Mouse (Mus musculus): Measurements from ENCODE around the gene H2afb3.
"Not testable (repeated sequence)": the region's sequence is repeated elsewhere in the genome, so short reads cannot be mapped to it uniquely, and the experiment has no call there.

The H2afb3 gene

DNA sequence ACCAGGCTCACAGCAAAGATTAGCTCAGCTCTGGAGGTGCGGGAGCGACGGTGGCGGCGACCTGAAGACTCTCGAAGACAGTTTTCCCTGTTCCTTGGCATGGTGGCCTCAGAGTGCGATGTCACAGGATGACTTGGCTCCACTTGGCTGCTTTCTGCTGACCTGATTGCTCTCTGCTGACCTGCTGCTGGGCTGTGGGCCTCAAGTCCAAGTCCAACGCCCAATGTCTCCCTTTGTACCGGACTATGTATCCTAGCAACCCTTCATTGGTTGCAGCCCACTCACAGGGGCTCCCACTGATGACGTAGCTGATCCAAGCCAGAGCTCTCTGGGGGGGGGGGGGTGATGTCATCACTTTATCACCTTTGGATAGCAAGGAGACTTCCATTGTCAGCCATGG is at the start of gene H2afb3:
Gene H2afb3, minus strand, starts transcription at position 101 of the 400 bp plus-strand sequence.
- not testable (repeated sequence) for DNase-seq

GRCm38 (mm10) chrX:120301469-120302175 is 11.3 kb downstream of the H2afb3 start:
- no peak for DNase-seq

DNA sequence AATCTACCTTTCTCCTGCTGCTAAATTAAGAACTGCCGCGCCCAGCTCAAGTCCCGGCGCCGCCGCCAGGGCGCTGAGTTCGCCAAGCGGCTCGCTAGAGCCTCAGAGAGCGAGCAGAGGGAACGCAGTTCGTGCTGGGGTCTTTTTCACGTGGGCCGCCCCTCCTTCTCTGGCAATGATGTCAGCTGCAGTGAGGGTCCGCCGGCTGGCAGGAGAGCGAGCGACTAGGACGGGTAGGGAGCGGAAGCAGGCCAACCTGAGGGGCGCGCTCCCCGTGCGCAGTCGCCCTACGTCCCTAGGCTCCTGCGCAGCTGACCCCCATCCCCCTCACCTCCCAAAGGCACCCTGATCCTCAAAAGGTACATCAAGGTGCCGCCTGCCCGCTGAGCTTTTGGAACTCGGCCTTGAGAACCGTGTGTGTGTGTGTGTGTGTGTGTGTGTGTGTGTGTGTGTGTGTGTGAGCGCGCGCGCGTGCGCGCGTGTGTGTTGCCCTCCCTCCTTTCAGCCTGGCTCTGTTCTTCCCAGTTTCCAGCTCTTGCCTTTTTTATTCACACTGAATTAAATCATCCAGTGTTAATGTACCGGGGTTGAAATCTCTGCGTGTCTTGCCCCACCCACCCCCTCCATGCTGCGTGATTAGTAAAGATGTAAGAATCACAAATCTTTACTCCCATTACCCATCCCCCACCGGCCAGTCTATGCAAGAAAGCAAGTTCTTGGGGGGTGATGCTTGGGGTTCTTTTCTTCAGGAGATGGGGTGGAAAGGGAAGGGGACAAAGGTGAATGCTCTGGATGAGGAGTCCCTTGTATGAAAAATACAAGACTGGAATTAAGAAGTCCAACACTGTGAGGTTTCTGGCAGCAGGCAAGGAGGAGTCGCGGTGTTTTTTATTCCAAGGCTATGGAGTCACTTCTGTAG is 19.8 kb downstream of the H2afb3 start:
- DNase-seq: no peak

DNA sequence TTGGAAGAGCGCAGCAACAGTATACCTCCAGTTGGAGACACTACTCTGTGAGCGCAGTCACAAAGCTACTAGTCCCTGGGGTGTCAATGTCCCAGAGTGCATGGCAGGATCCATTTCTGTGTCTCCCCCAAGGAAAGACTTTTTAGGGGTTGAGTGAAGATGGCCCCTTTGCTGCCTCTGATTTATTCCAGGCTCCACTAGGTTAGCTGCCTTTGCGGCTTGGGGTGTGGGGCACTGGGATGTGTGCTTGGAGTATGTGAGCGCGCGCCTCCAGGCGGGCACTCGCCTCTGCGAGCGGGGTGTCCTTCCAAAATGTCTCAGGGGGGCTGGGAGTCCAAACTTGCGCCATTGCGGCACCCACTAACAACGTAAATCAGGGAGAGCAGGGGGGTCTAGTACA is 21.2 kb downstream of the H2afb3 start:
- DNase-seq: no peak

DNA sequence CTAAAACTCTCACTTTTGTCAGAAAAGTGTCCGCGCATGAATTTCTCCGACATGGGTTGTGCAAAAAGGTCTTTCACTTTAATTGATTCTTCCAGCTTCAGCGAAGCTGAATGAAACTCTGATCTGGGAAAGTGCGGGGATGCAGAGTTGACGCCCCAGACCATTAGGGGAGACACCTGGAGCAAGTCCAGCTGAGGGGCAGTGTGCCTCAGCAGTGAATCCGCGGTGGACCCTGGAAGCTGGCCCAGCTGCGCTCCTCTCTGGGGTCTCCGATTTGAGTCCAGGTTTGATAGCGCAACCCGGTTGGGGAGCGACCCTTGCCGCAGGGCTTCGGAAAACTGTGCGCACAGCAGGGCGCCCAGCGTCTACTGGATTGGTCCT is 22.0 kb downstream of the H2afb3 start:
- no peak for DNase-seq

GRCm38 (mm10) chrX:120290011-120290899 is 22.6 kb downstream of the H2afb3 start, which contains the start of gene Pcdh11x:
Gene Pcdh11x (plus strand): TSS chrX:120290259.
- no peak for DNase-seq

GRCm38 (mm10) chrX:120287502-120287901 is 25.4 kb downstream of the H2afb3 start:
- DNase-seq: no peak

DNA sequence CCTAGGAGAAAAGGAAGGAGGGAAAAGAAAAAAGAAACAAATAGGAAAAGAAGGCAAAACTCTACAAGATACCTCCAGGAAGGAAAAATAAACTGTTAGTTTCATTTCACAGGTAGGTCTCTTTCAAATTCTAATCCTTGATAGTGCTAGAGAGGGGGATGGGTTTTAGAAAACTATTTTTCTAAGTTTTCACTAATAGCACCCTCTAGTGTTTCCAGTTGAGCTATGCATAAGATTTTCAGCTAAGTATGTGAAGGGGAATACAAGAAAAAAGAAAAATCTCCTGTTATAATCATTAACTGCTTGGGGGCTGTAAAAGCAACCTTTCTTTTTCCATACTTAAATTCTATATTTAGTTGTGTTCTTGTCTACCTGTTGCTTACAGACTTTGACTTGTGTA is 27.4 kb downstream of the H2afb3 start:
- DNase-seq: no peak
